Mouse (Mus musculus): ENCODE results near the gene Plcd1. TPM values are rescaled to one million over a fixed set of nuclear protein-coding genes. Genes with fewer than 3 reads are reported as not detected.

Gene Plcd1
- polyA plus RNA-seq, 1 experiment from 2014 or later = 35.3 TPM

DNA sequence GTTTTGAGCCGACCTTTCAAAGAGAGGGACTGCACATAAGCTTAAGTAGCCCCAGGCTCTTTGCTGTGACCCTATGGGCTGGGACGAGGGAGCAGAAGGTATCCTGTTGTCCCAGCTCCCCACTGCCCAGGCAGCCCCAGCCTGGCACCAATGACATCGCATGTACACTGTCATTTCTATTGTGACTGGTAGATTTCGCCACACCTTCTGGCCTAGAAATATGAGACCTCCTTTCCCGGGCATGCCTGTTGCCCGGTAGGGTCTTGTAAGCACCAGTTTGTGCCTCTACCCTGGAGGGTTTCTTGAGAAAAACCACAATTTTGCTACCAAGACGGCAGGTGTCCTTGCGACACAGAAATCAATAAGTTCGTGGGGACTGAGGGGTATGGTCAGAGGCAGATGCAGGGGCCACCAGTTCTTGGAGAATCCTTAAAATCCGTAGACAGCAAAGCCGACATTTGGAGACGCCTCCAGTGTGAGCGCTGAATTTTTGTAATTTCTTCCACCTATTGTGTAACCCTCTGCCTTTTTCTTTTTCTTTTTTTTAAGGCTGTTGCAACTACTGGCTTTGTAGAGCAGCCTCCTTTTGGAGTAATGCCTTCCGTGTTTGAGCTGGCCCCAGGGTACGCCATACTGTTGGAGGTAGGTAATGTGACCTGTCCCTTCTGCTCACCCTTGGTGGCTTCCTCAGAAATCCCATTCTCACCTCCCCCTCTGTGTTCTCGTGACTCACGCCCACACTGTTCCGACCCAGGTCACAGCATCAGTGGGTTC is 29.5 kb upstream of the Plcd1 start:
- H3K9ac ChIP-seq (ENCODE audit: low read length) = no peak overlapping the region
- ATAC-seq (ENCODE audit: low FRiP score, low TSS enrichment) (no peak), DNase-seq (ENCODE audit: low spot score) (no peak)
- WGBS = 81% methylated on average over 18 of the region's 18 CpGs
- H3K27me3 ChIP-seq (ENCODE audit: control insufficient read depth, insufficient read depth, low read length) = no peaks in the 10 kb centered on the region
- H3K4me1 ChIP-seq (replicated peaks; ENCODE audit: control insufficient read depth, insufficient read depth) = no peaks in the 10 kb centered on the region
- H3K9me3 ChIP-seq (ENCODE audit: control insufficient read depth, low read length) = no peaks in the 10 kb centered on the region
- H3K36me3 ChIP-seq (ENCODE audit: control insufficient read depth, insufficient read depth, low read length) = no peaks in the 10 kb centered on the region
- H3K4me3 ChIP-seq (ENCODE audit: low read depth, low read length) = no peak overlapping the region
- TF ChIP-seq EP300 (optimal IDR thresholded peaks at IDR 0.05) (no peak), CTCF (IDR thresholded peaks at IDR 0.05; ENCODE audit: low read depth) (no peak)
- H3K4me2 ChIP-seq (replicated peaks; ENCODE audit: low read depth) = no peak overlapping the region
- H3K27ac ChIP-seq (replicated peaks) = no peak overlapping the region

DNA sequence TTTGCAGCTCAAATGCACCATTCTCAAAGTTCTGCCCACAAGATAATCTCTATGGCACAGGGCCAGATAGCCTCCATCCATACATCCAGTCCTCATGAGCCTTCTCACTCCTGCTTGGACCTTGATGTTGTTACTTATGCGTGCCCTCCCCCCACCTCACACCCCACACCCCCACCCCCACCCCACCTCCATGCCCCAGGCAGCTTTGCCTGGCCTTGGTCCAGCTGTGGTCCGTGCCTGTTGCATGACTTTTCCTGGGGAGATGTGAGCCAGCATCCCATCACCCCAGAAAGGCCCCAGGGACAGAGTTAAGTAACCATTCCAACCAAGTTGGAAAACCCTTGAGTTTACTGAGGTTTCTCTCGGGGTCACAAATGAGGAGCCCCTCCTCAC is 26.9 kb upstream of the Plcd1 start:
- no peak overlapping the region for H3K9ac ChIP-seq (ENCODE audit: low read length)
- no peak for ATAC-seq (ENCODE audit: low FRiP score, low TSS enrichment)
- H3K4me1 ChIP-seq (replicated peaks; ENCODE audit: control insufficient read depth, insufficient read depth) = no peaks in the 10 kb centered on the region
- H3K27me3 ChIP-seq (ENCODE audit: control insufficient read depth, insufficient read depth, low read length) = no peaks in the 10 kb centered on the region
- H3K4me3 ChIP-seq (ENCODE audit: low read depth, low read length) = no peak overlapping the region
- H3K36me3 ChIP-seq (ENCODE audit: control insufficient read depth, insufficient read depth, low read length) = no peaks in the 10 kb centered on the region
- no peak for DNase-seq (ENCODE audit: low spot score)
- no peak overlapping the region for H3K4me2 ChIP-seq (replicated peaks; ENCODE audit: low read depth)
- no peak for TF ChIP-seq EP300 (optimal IDR thresholded peaks at IDR 0.05)
- no peak for TF ChIP-seq CTCF (IDR thresholded peaks at IDR 0.05; ENCODE audit: low read depth)
- 61% methylated on average over 3 of the region's 3 CpGs for WGBS
- no peak overlapping the region for H3K27ac ChIP-seq (replicated peaks)
- H3K9me3 ChIP-seq (ENCODE audit: control insufficient read depth, low read length) = no peaks in the 10 kb centered on the region

DNA sequence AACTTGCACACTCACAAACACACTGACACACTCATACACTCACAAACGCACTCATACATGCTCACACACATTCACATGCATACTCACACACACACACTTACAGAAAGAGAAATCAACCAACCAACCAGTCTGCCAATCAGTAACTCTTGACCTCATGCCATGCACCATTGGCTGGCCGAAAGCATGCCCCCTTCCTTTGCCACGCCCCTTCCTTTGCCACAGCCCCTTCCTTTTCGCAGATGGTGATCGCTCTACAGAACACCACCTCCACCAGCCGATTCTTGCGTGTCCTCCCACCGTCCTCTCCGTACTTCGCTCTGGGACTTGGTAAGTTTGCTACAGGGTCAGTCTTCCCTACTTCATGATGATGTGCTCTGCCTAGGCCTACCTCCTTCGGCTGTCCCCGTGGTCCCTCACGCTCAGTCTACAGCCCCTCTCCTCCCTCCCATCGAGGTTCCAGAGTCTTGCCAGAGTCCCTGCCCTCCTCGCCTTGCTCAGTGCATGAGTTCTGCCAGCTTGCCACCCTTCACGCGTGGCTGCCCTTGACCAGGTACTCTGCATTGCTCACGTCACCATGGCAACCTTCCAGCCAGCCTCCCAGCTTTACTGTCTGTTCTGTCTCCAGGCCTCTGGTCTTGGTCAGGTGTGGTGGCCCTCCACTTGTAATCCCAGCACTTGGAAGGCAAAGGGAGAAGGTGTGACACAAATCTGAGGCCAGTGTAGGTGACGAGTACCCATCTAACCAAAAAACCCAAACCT is 26.3 kb upstream of the Plcd1 start:
- Histone ChIP-seq H3K9me3 (ENCODE audit: control insufficient read depth, low read length) (no peaks in the 10 kb centered on the region), H3K4me1 (replicated peaks; ENCODE audit: control insufficient read depth, insufficient read depth) (no peaks in the 10 kb centered on the region), H3K36me3 (ENCODE audit: control insufficient read depth, insufficient read depth, low read length) (no peaks in the 10 kb centered on the region), H3K27ac (replicated peaks) (no peak overlapping the region), H3K27me3 (ENCODE audit: control insufficient read depth, insufficient read depth, low read length) (no peaks in the 10 kb centered on the region), H3K4me3 (ENCODE audit: low read depth, low read length) (no peak overlapping the region), H3K9ac (ENCODE audit: low read length) (no peak overlapping the region), H3K4me2 (replicated peaks; ENCODE audit: low read depth) (no peak overlapping the region)
- DNase-seq (ENCODE audit: low spot score) = no peak
- TF ChIP-seq EP300 (optimal IDR thresholded peaks at IDR 0.05) (no peak), CTCF (IDR thresholded peaks at IDR 0.05; ENCODE audit: low read depth) (no peak)
- peak; percentile 25; the same call in 1 of the 2 replicates for ATAC-seq (ENCODE audit: low FRiP score, low TSS enrichment)
- WGBS = 88% methylated on average over 19 of the region's 19 CpGs

DNA sequence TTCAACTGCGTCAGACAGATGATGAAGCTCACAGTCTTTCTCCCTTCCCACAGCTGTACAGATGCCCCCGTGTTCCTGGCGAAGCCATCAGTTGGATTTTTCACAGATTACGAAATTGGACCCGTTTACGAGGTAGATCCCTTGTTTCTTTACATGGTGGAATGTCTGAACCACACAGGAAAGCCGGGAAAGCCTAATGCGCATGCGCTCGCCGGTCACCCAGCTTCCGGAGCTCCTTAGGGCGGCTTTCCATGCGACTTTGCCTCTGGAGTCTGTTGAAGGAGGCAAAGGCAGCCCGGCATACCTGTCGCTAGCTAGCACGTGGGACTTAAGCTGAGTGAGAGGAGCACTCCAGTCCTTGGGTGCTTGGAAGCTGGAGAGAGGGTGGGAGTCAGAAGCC is 21.6 kb upstream of the Plcd1 start:
- Histone ChIP-seq H3K9me3 (ENCODE audit: control insufficient read depth, low read length) (no peaks in the 10 kb centered on the region), H3K4me3 (ENCODE audit: low read depth, low read length) (no peak overlapping the region), H3K4me1 (replicated peaks; ENCODE audit: control insufficient read depth, insufficient read depth) (no peaks in the 10 kb centered on the region), H3K27ac (replicated peaks) (no peak overlapping the region), H3K36me3 (ENCODE audit: control insufficient read depth, insufficient read depth, low read length) (no peaks in the 10 kb centered on the region), H3K27me3 (ENCODE audit: control insufficient read depth, insufficient read depth, low read length) (no peaks in the 10 kb centered on the region), H3K9ac (ENCODE audit: low read length) (no peak overlapping the region), H3K4me2 (replicated peaks; ENCODE audit: low read depth) (no peak overlapping the region)
- TF ChIP-seq CTCF (IDR thresholded peaks at IDR 0.05; ENCODE audit: low read depth) = no peak
- no peak for TF ChIP-seq EP300 (optimal IDR thresholded peaks at IDR 0.05)
- WGBS = 86% methylated on average over 17 of the region's 17 CpGs
- DNase-seq (ENCODE audit: low spot score) (no peak), ATAC-seq (ENCODE audit: low FRiP score, low TSS enrichment) (no peak)

DNA sequence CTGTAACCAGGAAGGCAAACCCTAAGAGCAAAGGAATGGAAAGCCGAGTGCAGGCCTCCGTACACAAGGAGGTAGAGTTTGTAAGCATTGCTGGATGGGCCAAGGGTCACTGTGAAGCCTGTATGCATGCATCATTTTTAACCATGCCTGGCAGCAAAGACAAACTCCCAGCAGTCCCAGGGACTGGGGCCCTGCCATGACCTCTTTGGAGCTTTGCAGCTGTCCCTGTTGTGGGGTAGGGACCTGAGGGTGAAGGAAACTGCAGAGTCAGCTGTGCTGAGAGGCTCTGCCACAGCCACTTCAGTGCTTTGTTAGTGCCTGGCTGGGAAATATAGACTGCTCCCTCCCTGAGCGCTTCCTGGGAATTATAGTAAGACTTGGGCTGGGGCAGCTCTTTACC is 17.3 kb upstream of the Plcd1 start:
- Histone ChIP-seq H3K4me2 (replicated peaks; ENCODE audit: low read depth) (no peak overlapping the region), H3K36me3 (ENCODE audit: control insufficient read depth, insufficient read depth, low read length) (no peaks in the 10 kb centered on the region), H3K9ac (ENCODE audit: low read length) (no peak overlapping the region), H3K27me3 (ENCODE audit: control insufficient read depth, insufficient read depth, low read length) (no peaks in the 10 kb centered on the region), H3K4me3 (ENCODE audit: low read depth, low read length) (no peak overlapping the region), H3K4me1 (replicated peaks; ENCODE audit: control insufficient read depth, insufficient read depth) (no peaks in the 10 kb centered on the region), H3K9me3 (ENCODE audit: control insufficient read depth, low read length) (no peaks in the 10 kb centered on the region), H3K27ac (replicated peaks) (no peak overlapping the region)
- TF ChIP-seq CTCF (IDR thresholded peaks at IDR 0.05; ENCODE audit: low read depth) = no peak
- ATAC-seq (ENCODE audit: low FRiP score, low TSS enrichment) = no peak; the same call in 1 of the 2 replicates
- 40% methylated on average over 3 of the region's 3 CpGs for WGBS
- DNase-seq (ENCODE audit: low spot score) = no peak

Measured in stomach, postnatal 0 days (tissue).